Mouse (Mus musculus): Measurements from ENCODE around the gene Cd3e.

DNA sequence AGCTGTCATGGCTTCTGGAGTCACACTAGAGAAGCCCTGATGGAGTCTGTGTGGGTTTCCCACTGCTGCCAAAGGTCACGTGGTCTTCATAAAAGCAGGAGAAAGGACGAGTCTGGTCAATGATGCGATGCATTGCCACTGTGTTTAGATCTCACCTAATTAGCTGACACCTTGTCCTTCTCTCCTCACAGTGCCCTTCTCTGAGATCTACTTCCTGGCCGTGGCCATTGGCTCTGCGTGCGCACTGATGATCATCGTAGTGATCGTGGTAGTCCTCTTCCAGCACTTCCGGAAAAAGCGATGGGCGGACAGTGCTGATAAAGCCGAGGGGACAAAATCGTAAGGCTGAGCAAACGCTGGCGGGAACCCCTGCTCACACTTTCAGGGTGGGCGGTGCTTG is 37.5 kb upstream of the Cd3e start:
- TF ChIP-seq CTCF (IDR thresholded peaks at IDR 0.05; ENCODE audit: low read depth) (no peak), EP300 (optimal IDR thresholded peaks at IDR 0.05) (no peak)
